Comparison of ENCODE assay signal across 27 mouse cellular contexts in genomic region chr1:184763866-184764265, GRCm38 (mm10). TPM values are rescaled to one million over a fixed set of nuclear protein-coding genes. Genes with fewer than 3 reads are reported as not detected.
A peak's percentile ranks its signal among the peaks of the same experiment; 100 is the strongest.
DNase-seq lines count a peak whose midpoint lies in the region; ATAC-seq and TF ChIP-seq lines count a peak whose summit lies in the region.
"Had no signal": no experiment of that assay in that cellular context is flagged by ENCODE, and none has a peak within 500 bp of the region (broad histone marks: within the 10 kb centered on the region; RNA-seq: fewer than 3 reads in every experiment).

No protein-coding gene starts in this region.

- ATAC-seq in hindbrain, postnatal 0 days: no peak
- ATAC-seq: CD4-positive, CD25-positive, alpha-beta regulatory T cell, adult 4 months; forebrain, embryonic 14.5 days; forebrain, embryonic 16.5 days had no signal

- no peak overlapping the region for H3K4me2 ChIP-seq in hindbrain, postnatal 0 days (ENCODE audit: low read depth, low read length)
- H3K4me2 ChIP-seq: embryonic facial prominence, embryonic 13.5 days; embryonic facial prominence, embryonic 15.5 days; forebrain, embryonic 12.5 days had no signal

- H3K9ac ChIP-seq in hindbrain, postnatal 0 days (replicated peaks; ENCODE audit: low read length): no peak overlapping the region
- H3K9ac ChIP-seq: embryonic facial prominence, embryonic 13.5 days; embryonic facial prominence, embryonic 15.5 days; forebrain, embryonic 12.5 days had no signal

- no peaks in the 10 kb centered on the region for H3K27me3 ChIP-seq in hindbrain, postnatal 0 days (ENCODE audit: insufficient read depth, low read length)
- H3K27me3 ChIP-seq: CH12.LX; embryonic facial prominence, embryonic 13.5 days; embryonic facial prominence, embryonic 15.5 days; forebrain, embryonic 12.5 days had no signal

- DNase-seq in adrenal gland, adult 2 months: peak; percentile 20
- DNase-seq in adrenal gland, postnatal 4 days (ENCODE audit: low spot score in 2 of 2): no peak
- DNase-seq in adrenal gland, postnatal 14 days: peak; percentile 49
- no peak for DNase-seq in adrenal gland, postnatal 36 days
- peak; percentile 25 for DNase-seq in NIH3T3 (ENCODE audit: low read depth)
- no peak for DNase-seq in hindbrain, postnatal 0 days (ENCODE audit: low spot score)
- DNase-seq: B cell, adult 2 months; cerebellum, adult 11 months; cerebellum, adult 18-20 months; cerebellum, adult 8-10 months; cerebellum, adult 9-11 months; cerebellum, postnatal 14 days; cerebellum, postnatal 36 days; embryo, embryonic 11 days had no signal

- H3K4me3 ChIP-seq in brown adipose tissue, adult 24 weeks (ENCODE audit: insufficient read depth, low read depth, low read length): 0 out of 2 replicates have a peak overlapping the region, but pooled peaks have one; percentile 5
- no peak overlapping the region for H3K4me3 ChIP-seq in hindbrain, postnatal 0 days (ENCODE audit: low read length)
- H3K4me3 ChIP-seq: embryonic facial prominence, embryonic 13.5 days; embryonic facial prominence, embryonic 15.5 days; erythroblast, embryonic 14.5 days; forebrain, embryonic 10.5 days; forebrain, embryonic 12.5 days had no signal

- H3K9me3 ChIP-seq in hindbrain, postnatal 0 days (ENCODE audit: low read length): no peaks in the 10 kb centered on the region
- H3K9me3 ChIP-seq: embryonic facial prominence, embryonic 13.5 days; embryonic facial prominence, embryonic 15.5 days; forebrain, embryonic 10.5 days; forebrain, embryonic 12.5 days; G1E had no signal

- peak overlapping the region; percentile 82 for H3K27ac ChIP-seq in brown adipose tissue, adult 24 weeks (replicated peaks; ENCODE audit: low read depth, low read length)
- no peak overlapping the region for H3K27ac ChIP-seq in hindbrain, postnatal 0 days
- H3K27ac ChIP-seq: embryonic facial prominence, embryonic 13.5 days; embryonic facial prominence, embryonic 15.5 days; forebrain, embryonic 10.5 days; forebrain, embryonic 12.5 days had no signal

- peaks cover 2% of the 10 kb centered on the region for H3K4me1 ChIP-seq in brown adipose tissue, adult 24 weeks (ENCODE audit: control insufficient read depth, insufficient read depth, insufficient read length, low read length)
- no peaks in the 10 kb centered on the region for H3K4me1 ChIP-seq in hindbrain, postnatal 0 days (ENCODE audit: insufficient read depth, low read length)
- H3K4me1 ChIP-seq: embryonic facial prominence, embryonic 13.5 days; embryonic facial prominence, embryonic 15.5 days; forebrain, embryonic 10.5 days; forebrain, embryonic 12.5 days had no signal

- WGBS in hindbrain, postnatal 0 days: 32% methylated on average over 3 of the region's 3 CpGs

- TF ChIP-seq CTCF in hindbrain, postnatal 0 days (IDR thresholded peaks at IDR 0.05; ENCODE audit: low read depth): no peak

- H3K36me3 ChIP-seq in hindbrain, postnatal 0 days (ENCODE audit: insufficient read depth, low read length): no peaks in the 10 kb centered on the region
- H3K36me3 ChIP-seq: embryonic facial prominence, embryonic 13.5 days; embryonic facial prominence, embryonic 15.5 days; forebrain, embryonic 10.5 days; forebrain, embryonic 12.5 days; G1E had no signal

RNA-seq across cellular contexts. Expression of gene Hlx, which starts 31.4 kb away (rescaled TPM):
- 10 to 100 TPM in 1 of 2 experiments, 1 to 10 TPM in 1; 7.0 to 17.3 TPM for total RNA-seq in adrenal gland, adult 2 months (2021)
- polyA plus RNA-seq in adrenal gland, adult 2 months (2012; rRNA removed): 28.0 and 37.9 TPM in 2 replicates
- 10 to 100 TPM; 26.6 to 27.3 TPM for total RNA-seq in adrenal gland, postnatal 4 days (2021)
- total RNA-seq in adrenal gland, postnatal 14 days (2021): 35.5 and 39.5 TPM in 2 replicates
- total RNA-seq in adrenal gland, postnatal 36 days (2021): 10 to 100 TPM in 1 of 2 experiments, 1 to 10 TPM in 1; 7.2 to 14.6 TPM
- 11.3 and 15.9 TPM in 2 replicates for polyA plus RNA-seq in brown adipose tissue, adult 24 weeks (2012; ENCODE audit: insufficient read depth, insufficient read length, missing spikeins)
- 0.58 and 1.8 TPM in 2 replicates for total RNA-seq in hindbrain, postnatal 0 days (2014; rRNA removed)
- 2.3 and 2.8 TPM in 2 replicates for polyA plus RNA-seq in hindbrain, postnatal 0 days (2015; fragmentation: Nextera tagmentation; extraction: Ambion mirVana)
- polyA plus RNA-seq: CD4-positive, CD25-positive, alpha-beta regulatory T cell, adult 4 months had no signal

RNA-seq across cellular contexts. Expression of gene Marc1, which starts 47.2 kb away (rescaled TPM):
- total RNA-seq in adrenal gland, adult 2 months (2021): 1 to 10 TPM in 1 of 2 experiments, under 1 TPM in 1; 0.83 to 4.4 TPM
- polyA plus RNA-seq in adrenal gland, adult 2 months (2012; rRNA removed): 5.0 and 7.5 TPM in 2 replicates
- 10 to 100 TPM in 1 of 2 experiments, under 1 TPM in 1; 0.98 to 17.2 TPM for total RNA-seq in adrenal gland, postnatal 4 days (2021)
- 1.5 and 30.7 TPM in 2 replicates for total RNA-seq in adrenal gland, postnatal 14 days (2021)
- total RNA-seq in adrenal gland, postnatal 36 days (2021): 1 to 10 TPM; 3.7 to 7.4 TPM
- polyA plus RNA-seq in brown adipose tissue, adult 24 weeks (2012; ENCODE audit: insufficient read depth, insufficient read length, missing spikeins): 13.6 and 14.3 TPM in 2 replicates
- 0.21 TPM in 1 of 2 replicates, not detected in the other for total RNA-seq in hindbrain, postnatal 0 days (2014; rRNA removed)
- polyA plus RNA-seq in hindbrain, postnatal 0 days (2015; fragmentation: Nextera tagmentation; extraction: Ambion mirVana): 0.25 and 0.33 TPM in 2 replicates
- total RNA-seq: CH12.LX; common myeloid progenitor, adult 5-6 weeks; G1E had no signal
- polyA plus RNA-seq: embryonic facial prominence, embryonic 11.5 days; embryonic facial prominence, embryonic 13.5 days; erythroblast, embryonic 14.5 days; forebrain, embryonic 10.5 days; forebrain, embryonic 14.5 days; forebrain, embryonic 16.5 days; G1E had no signal

Comparison
In these comparisons a context has a peak if more than half of its experiments do, and no peak if none do; other contexts are left out.
1. DNase-seq: peak in adrenal gland, adult 2 months (single experiment), adrenal gland, postnatal 14 days (single experiment) and NIH3T3 (single experiment); none in adrenal gland, postnatal 4 days (0 of 2), adrenal gland, postnatal 36 days (0 of 2) and hindbrain, postnatal 0 days (single experiment).